Mouse (Mus musculus) MEL-GATA-1-ER (cell line): ENCODE results near the gene Olfr223.
"Not testable (repeated sequence)": the region's sequence is repeated elsewhere in the genome, so short reads cannot be mapped to it uniquely, and the experiment has no call there.

Source experiments
- DNase-seq: peaks from one replicate; pipeline ENCODE4 v3.0.0-alpha.2; 2012; ENCODE audit warnings: low read depth; ENCODE audit errors: extremely low read depth

Olfr223 gene

GRCm38 (mm10) chr11:59593189-59593588 lies at the start of gene Olfr223:
Gene Olfr223 (minus strand): TSS chr11:59593289.
- DNase-seq, result no peak

DNA sequence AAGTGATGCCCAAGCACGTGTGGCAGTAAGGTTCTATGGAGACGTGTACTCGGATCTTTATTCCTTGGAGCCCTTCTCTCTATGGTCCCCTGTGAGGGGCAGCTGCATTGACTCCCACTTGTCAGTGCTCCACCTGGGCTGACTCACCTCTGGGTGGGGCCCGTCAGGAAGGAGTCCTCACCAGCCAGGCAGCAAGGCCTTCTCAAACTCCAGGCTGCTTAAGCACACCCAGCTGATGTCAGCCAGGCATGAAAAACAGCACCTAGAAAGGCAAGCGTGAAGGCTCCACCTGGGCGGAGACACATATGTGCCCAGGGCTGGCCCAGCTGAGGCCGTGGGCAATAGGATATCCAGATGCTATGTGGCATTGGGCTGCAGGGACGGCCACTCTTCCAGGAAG lies 49.3 kb upstream of the Olfr223 start:
- no peak for DNase-seq

- no peak for DNase-seq
Measured at GRCm38 (mm10) chr11:59641227-59641626, 48.1 kb upstream of the Olfr223 start.

DNA sequence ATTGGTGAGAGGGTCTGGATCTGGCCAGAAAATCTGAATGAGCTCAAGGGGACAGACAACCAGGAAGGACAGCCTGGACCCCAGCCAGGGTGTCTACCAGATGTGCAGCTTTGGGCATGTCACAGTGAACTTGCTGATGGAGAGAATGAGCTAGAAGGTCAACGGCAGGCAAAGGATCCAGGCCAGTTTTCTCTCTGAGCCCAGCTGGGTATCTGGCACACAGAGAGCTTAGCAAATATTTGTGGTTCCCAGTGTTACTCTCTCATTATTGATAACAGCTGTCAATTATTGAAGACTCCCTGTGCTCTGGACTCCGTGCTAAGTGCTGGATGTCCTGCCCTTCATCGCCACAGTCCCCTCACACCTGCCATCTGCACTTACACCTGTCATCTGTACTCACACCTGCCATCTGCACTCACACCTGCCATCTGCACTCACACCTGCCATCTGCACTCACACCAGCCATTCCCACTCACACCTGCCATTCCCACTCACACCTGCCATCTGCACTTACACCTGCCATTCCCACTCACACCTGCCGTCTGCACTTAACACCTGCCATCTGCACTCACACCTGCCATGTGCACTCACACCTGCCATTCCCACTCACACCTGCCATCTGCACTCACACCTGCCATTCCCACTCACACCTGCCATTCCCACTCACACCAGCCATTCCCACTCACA lies 47.0 kb upstream of the Olfr223 start:
- DNase-seq, result no peak

DNA sequence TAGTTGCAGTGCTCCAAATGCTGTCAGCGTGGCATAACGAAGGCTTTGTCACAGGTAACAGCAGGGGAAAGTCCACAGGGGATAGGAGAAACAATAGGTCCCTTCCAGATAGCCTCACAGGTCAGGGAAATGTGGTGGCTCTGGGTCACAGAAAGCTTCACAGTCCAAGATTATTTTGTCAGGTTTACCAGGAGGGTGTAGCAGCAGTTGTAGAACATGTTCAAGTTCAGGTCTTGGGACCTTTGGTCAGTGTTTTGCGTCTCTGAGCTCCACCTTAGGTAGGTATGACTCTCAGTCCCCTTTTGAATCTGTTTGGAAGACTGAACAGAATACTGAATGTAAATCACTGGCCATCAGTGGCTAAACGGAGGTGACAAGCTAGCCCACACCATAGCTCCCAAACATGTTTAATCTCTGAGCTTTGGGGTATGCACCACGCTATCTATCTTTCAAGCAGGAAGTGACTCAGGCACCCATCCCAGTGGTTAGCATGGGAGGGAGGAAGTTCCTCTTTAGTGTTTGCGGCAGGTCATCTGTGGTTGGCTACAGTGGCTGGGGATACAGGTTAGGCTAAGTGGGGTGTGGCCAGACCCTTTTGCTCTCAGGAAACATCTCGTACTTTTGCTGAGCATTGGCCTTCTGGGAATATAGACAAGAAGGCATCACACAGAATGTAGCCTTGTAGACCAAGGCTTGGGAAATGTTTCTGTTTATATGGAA lies 43.8 kb upstream of the Olfr223 start:
- DNase-seq, result peak; percentile 88

- DNase-seq, result no peak
Measured at GRCm38 (mm10) chr11:59635821-59636694, 43.0 kb upstream of the Olfr223 start.

- no peak for DNase-seq
Measured at GRCm38 (mm10) chr11:59635251-59635795, 42.2 kb upstream of the Olfr223 start.

- DNase-seq, result no peak
Measured at GRCm38 (mm10) chr11:59634001-59634660, 41.0 kb upstream of the Olfr223 start.

DNA sequence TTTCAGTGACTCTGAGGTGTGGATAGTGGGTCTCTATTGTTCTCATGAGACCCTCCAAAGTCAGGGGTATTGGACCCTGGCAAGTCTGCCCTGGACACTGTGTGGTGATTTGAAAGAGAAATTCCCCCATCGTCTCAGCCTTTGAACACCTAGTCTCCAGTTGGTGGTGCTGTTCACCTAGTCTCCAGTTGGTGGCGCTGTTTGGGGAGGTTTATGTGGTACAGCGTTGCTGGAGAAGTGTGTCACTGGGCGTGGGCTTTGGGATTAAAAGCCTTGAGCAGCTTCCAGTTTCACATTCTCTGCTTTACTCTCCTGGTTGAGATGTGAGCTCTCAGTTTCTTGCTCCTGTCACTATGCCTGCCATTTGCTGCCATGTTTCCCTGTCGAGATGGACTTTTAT lies 39.9 kb upstream of the Olfr223 start:
- no peak for DNase-seq

DNA sequence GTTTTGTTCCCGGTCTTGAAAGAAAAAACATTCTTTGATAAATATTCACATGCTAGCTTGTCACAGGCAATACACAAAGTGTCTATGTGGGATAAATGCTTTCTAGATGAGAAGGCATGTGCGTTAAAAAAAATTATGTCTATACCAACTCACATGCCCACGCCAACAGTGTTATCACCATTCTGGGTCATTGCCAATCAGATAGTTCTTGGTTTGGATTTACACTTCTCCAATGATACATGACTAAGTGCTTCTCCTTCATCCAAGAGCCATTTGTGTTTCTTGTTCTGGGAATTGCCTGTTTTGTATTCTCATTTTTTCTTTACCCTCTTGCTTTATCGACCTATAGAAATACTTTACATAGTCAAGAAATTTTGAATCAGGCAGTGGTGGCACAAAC lies 38.9 kb upstream of the Olfr223 start:
- no peak for DNase-seq

GRCm38 (mm10) chr11:59629871-59630270 lies 36.8 kb upstream of the Olfr223 start:
- DNase-seq, result no peak

- no peak for DNase-seq
Measured at GRCm38 (mm10) chr11:59628177-59628576, 35.1 kb upstream of the Olfr223 start.

DNA sequence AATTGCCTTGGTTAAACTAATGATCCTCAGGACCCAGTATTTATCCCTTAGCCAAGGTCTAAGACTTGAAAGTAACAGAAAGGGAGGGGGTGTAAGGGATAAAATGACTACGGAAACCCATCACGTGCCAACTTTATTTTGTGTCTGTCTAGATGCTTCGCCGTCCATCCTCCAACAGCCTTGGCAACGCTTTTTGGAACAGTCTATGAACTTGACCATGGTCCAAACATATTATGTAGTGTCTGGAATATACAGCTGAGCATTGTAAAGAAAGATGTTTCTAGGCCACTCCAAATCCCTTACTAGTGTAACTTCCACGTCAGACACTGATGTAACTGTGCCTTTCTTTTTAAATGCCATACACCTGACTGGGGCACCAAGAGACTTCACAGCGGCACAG lies 33.1 kb upstream of the Olfr223 start:
- no peak for DNase-seq

- DNase-seq, result peak; percentile 77
Measured at GRCm38 (mm10) chr11:59624017-59624630, 31.0 kb upstream of the Olfr223 start.

GRCm38 (mm10) chr11:59622214-59622613 lies 29.1 kb upstream of the Olfr223 start:
- no peak for DNase-seq

DNA sequence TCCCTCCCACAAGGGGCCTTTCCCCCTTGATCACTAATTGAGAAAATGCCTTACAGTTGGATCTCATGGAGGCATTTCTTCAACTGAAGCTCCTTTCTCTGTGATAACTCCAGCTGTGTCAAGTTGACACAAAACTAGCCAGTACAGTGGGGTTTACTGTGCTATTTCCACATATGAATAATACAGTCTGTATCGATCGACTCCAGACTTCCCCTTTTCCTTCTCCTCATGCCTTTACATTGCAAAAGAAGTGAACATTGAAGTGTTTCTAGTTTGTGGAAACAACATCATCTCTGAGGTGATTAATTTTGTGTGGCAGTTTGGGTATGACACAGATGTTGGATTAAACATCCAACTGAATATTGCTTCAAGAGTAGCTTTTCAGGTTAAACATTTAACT lies 23.9 kb upstream of the Olfr223 start:
- not testable (repeated sequence) for DNase-seq

GRCm38 (mm10) chr11:59614120-59614519 lies 21.0 kb upstream of the Olfr223 start:
- no peak for DNase-seq

DNA sequence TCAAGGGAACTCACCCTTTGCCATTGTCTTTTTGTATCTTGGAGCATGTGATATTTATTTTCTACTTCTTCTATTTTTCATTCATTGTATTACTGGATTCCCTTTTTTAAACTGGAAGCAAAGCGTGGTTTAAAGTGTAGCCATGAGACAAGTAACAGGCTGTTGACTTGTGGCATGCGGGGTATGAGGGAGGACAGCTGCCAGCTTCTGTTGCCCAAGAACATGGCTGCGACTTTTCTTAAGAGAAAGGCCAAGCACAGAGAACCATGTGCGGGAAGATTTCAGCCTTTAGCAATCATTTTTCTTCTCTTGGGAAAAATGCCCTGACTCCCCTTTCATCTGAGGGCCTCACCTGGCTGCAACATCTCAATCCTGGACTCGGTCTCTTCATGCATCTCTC lies 18.6 kb upstream of the Olfr223 start:
- DNase-seq, result no peak

DNA sequence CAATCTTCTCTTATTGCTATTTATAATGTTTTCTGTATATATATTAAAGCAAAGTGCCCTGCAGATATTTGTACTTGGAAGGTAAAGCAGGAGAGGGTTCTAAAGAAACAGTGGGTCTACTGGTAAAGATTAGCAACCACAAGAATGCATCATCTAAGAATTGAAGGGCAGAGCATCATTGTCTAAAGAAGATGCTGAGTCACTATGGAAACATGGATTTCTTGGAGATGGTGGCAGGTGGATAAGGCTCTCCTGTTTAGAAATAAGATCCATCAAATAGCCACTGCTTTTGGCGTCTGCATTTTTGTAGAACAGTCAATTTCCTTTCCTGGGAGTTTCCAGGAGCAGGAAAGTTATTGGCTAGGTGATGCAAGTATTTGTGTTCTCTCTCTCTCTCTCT lies 9.2 kb upstream of the Olfr223 start:
- no peak for DNase-seq

DNA sequence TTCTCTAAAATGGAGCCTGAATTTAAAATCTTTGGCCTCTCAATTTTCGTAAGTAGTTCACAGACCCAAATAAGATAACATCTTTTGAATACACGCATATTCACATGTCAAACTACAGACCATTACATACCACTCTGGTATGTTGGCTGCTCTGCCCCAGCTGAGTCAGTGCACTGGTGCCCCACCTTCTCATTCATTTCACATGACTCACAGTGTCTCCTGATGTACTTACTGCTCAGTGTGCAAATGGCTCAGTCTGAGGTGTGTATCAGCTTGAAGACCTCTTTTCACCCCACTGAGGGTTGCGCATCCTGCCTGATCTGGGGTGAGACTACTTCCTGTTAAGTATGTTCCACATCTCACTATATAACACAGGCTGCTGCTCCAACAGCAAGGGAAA lies 7.8 kb upstream of the Olfr223 start:
- no peak for DNase-seq

- no peak for DNase-seq
Measured at GRCm38 (mm10) chr11:59599211-59599610, 6.1 kb upstream of the Olfr223 start.
